Mouse (Mus musculus) olfactory bulb, adult 2 months (tissue): ENCODE data around the gene Fmr1nb.

Source experiments
- CTCF ChIP-seq: fragments of 200-500 bp; IDR thresholded peaks from 2 replicates; pipeline ENCODE4 v1.5.1; 2012; ENCODE audit warnings: low read depth, mild to moderate bottlenecking, low read length, moderate library complexity; ENCODE audit not compliant: insufficient read depth
- POLR2A ChIP-seq: fragments of 200-500 bp; IDR thresholded peaks from 2 replicates; pipeline ENCODE4 v1.6.1; 2012; ENCODE audit warnings: mild to moderate bottlenecking, low read depth, low read length, moderate library complexity; ENCODE audit not compliant: insufficient read depth

- no peak for TF ChIP-seq CTCF
- no peak for TF ChIP-seq POLR2A
These were observed 24.7 kb upstream of the Fmr1nb start for GRCm38 (mm10) chrX:68736902-68737301.
